Mouse (Mus musculus): ENCODE measurements around the gene Tcirg1. TPM values are rescaled to one million over a fixed set of nuclear protein-coding genes. Genes with fewer than 3 reads are reported as not detected.

Tcirg1 gene
- polyA plus RNA-seq, 1 experiment from 2014 or later: 42.8 TPM

- Histone ChIP-seq H3K4me1 (replicated peaks; ENCODE audit: control insufficient read depth, insufficient read depth, low read length) (peaks cover 12% of the 10 kb centered on the region), H3K9me3 (ENCODE audit: control insufficient read depth, low read length) (no peaks in the 10 kb centered on the region), H3K36me3 (ENCODE audit: control insufficient read depth, insufficient read depth, low read length) (no peaks in the 10 kb centered on the region), H3K27ac (ENCODE audit: low read depth, low read length) (no peak overlapping the region), H3K4me3 (ENCODE audit: low read depth, low read length) (no peak overlapping the region), H3K27me3 (replicated peaks; ENCODE audit: control insufficient read depth, insufficient read depth, low read length) (peaks cover 4% of the 10 kb centered on the region; the same call in 1 of the 2 replicates), H3K9ac (ENCODE audit: low read depth, low read length) (no peak overlapping the region), H3K4me2 (no peak overlapping the region)
- ATAC-seq (replicated peaks; ENCODE audit: low FRiP score) (no peak), DNase-seq (ENCODE audit: low spot score) (no peak)
- 28% methylated on average over 10 of the region's 10 CpGs for WGBS
Observed at GRCm38 (mm10) chr19:3945872-3946564, 39.1 kb upstream of the Tcirg1 start.

GRCm38 (mm10) chr19:3942986-3943735, 36.2 kb upstream of the Tcirg1 start:
- ATAC-seq (replicated peaks; ENCODE audit: low FRiP score): peak; percentile 90
- 16% methylated on average over 27 of the region's 27 CpGs for WGBS
- peaks cover 12% of the 10 kb centered on the region for H3K4me1 ChIP-seq (replicated peaks; ENCODE audit: control insufficient read depth, insufficient read depth, low read length)
- no peak overlapping the region for H3K27ac ChIP-seq (ENCODE audit: low read depth, low read length)
- H3K4me3 ChIP-seq (ENCODE audit: low read depth, low read length): peak overlapping the region; percentile 29
- DNase-seq (ENCODE audit: low spot score): peak; percentile 61
- H3K27me3 ChIP-seq (replicated peaks; ENCODE audit: control insufficient read depth, insufficient read depth, low read length): peaks cover 4% of the 10 kb centered on the region; the same call in 1 of the 2 replicates
- no peak overlapping the region for H3K9ac ChIP-seq (ENCODE audit: low read depth, low read length)
- H3K36me3 ChIP-seq (ENCODE audit: control insufficient read depth, insufficient read depth, low read length): no peaks in the 10 kb centered on the region
- H3K9me3 ChIP-seq (ENCODE audit: control insufficient read depth, low read length): no peaks in the 10 kb centered on the region
- peak overlapping the region; percentile 59 for H3K4me2 ChIP-seq

GRCm38 (mm10) chr19:3942315-3942714, 35.4 kb upstream of the Tcirg1 start:
- Histone ChIP-seq H3K9me3 (ENCODE audit: control insufficient read depth, low read length) (no peaks in the 10 kb centered on the region), H3K4me1 (replicated peaks; ENCODE audit: control insufficient read depth, insufficient read depth, low read length) (peaks cover 12% of the 10 kb centered on the region), H3K4me3 (ENCODE audit: low read depth, low read length) (no peak overlapping the region), H3K27me3 (replicated peaks; ENCODE audit: control insufficient read depth, insufficient read depth, low read length) (peaks cover 4% of the 10 kb centered on the region; the same call in 1 of the 2 replicates), H3K36me3 (ENCODE audit: control insufficient read depth, insufficient read depth, low read length) (no peaks in the 10 kb centered on the region), H3K27ac (ENCODE audit: low read depth, low read length) (no peak overlapping the region), H3K4me2 (peak overlapping the region; percentile 59), H3K9ac (ENCODE audit: low read depth, low read length) (no peak overlapping the region)
- ATAC-seq (replicated peaks; ENCODE audit: low FRiP score) (no peak), DNase-seq (ENCODE audit: low spot score) (no peak)
- WGBS: 72% methylated on average over 7 of the region's 7 CpGs

GRCm38 (mm10) chr19:3935896-3936850, 29.2 kb upstream of the Tcirg1 start:
- 7% methylated on average over 22 of the region's 22 CpGs for WGBS
- peak overlapping the region; percentile 94 for H3K4me2 ChIP-seq
- H3K4me3 ChIP-seq (ENCODE audit: low read depth, low read length): peak overlapping the region; percentile 60
- no peaks in the 10 kb centered on the region for H3K36me3 ChIP-seq (ENCODE audit: control insufficient read depth, insufficient read depth, low read length)
- H3K9me3 ChIP-seq (ENCODE audit: control insufficient read depth, low read length): no peaks in the 10 kb centered on the region
- H3K4me1 ChIP-seq (replicated peaks; ENCODE audit: control insufficient read depth, insufficient read depth, low read length): peaks cover 13% of the 10 kb centered on the region
- DNase-seq (ENCODE audit: low spot score): peak; percentile 51
- H3K9ac ChIP-seq (ENCODE audit: low read depth, low read length): peak overlapping the region; percentile 65
- ATAC-seq (replicated peaks; ENCODE audit: low FRiP score): no peak; the same call in 1 of the 2 replicates
- no peak overlapping the region for H3K27ac ChIP-seq (ENCODE audit: low read depth, low read length)
- no peaks in the 10 kb centered on the region for H3K27me3 ChIP-seq (replicated peaks; ENCODE audit: control insufficient read depth, insufficient read depth, low read length)

GRCm38 (mm10) chr19:3935032-3935895, 28.3 kb upstream of the Tcirg1 start, which contains the start of gene Unc93b1:
TSS of gene Unc93b1 (plus strand) at chr19:3935186.
- Histone ChIP-seq H3K9me3 (ENCODE audit: control insufficient read depth, low read length) (no peaks in the 10 kb centered on the region), H3K4me2 (peak within 1 kb of the TSS; percentile 94), H3K36me3 (ENCODE audit: control insufficient read depth, insufficient read depth, low read length) (no peaks in the 10 kb centered on the region), H3K27ac (ENCODE audit: low read depth, low read length) (0 out of 2 replicates have a peak within 1 kb of the TSS, but pooled peaks have one; percentile 13), H3K9ac (ENCODE audit: low read depth, low read length) (peak within 1 kb of the TSS; percentile 65), H3K27me3 (replicated peaks; ENCODE audit: control insufficient read depth, insufficient read depth, low read length) (no peaks in the 10 kb centered on the region), H3K4me1 (replicated peaks; ENCODE audit: control insufficient read depth, insufficient read depth, low read length) (peaks cover 15% of the 10 kb centered on the region), H3K4me3 (ENCODE audit: low read depth, low read length) (peak within 1 kb of the TSS; percentile 60)
- WGBS: 4% methylated on average over 41 of the region's 42 CpGs
- peak; percentile 85 for ATAC-seq (replicated peaks; ENCODE audit: low FRiP score)
- DNase-seq (ENCODE audit: low spot score): peak; percentile 70

- H3K4me3 ChIP-seq (ENCODE audit: low read depth, low read length): no peak overlapping the region
- no peaks in the 10 kb centered on the region for H3K27me3 ChIP-seq (replicated peaks; ENCODE audit: control insufficient read depth, insufficient read depth, low read length)
- DNase-seq (ENCODE audit: low spot score): no peak
- H3K27ac ChIP-seq (ENCODE audit: low read depth, low read length): no peak overlapping the region
- H3K36me3 ChIP-seq (ENCODE audit: control insufficient read depth, insufficient read depth, low read length): no peaks in the 10 kb centered on the region
- H3K4me1 ChIP-seq (replicated peaks; ENCODE audit: control insufficient read depth, insufficient read depth, low read length): peaks cover 19% of the 10 kb centered on the region
- 81% methylated on average over 9 of the region's 9 CpGs for WGBS
- no peak overlapping the region for H3K4me2 ChIP-seq
- ATAC-seq (replicated peaks; ENCODE audit: low FRiP score): no peak
- no peaks in the 10 kb centered on the region for H3K9me3 ChIP-seq (ENCODE audit: control insufficient read depth, low read length)
- no peak overlapping the region for H3K9ac ChIP-seq (ENCODE audit: low read depth, low read length)
Observed at GRCm38 (mm10) chr19:3931716-3932115, 24.8 kb upstream of the Tcirg1 start.

- H3K4me3 ChIP-seq (ENCODE audit: low read depth, low read length): no peak overlapping the region
- H3K27me3 ChIP-seq (replicated peaks; ENCODE audit: control insufficient read depth, insufficient read depth, low read length): no peaks in the 10 kb centered on the region
- no peak overlapping the region for H3K4me2 ChIP-seq
- peak overlapping the region; percentile 64; the same call in 1 of the 2 replicates for H3K27ac ChIP-seq (ENCODE audit: low read depth, low read length)
- DNase-seq (ENCODE audit: low spot score) (no peak), ATAC-seq (replicated peaks; ENCODE audit: low FRiP score) (no peak)
- peaks cover 13% of the 10 kb centered on the region for H3K4me1 ChIP-seq (replicated peaks; ENCODE audit: control insufficient read depth, insufficient read depth, low read length)
- no peak overlapping the region for H3K9ac ChIP-seq (ENCODE audit: low read depth, low read length)
- no peaks in the 10 kb centered on the region for H3K9me3 ChIP-seq (ENCODE audit: control insufficient read depth, low read length)
- H3K36me3 ChIP-seq (ENCODE audit: control insufficient read depth, insufficient read depth, low read length): no peaks in the 10 kb centered on the region
- 79% methylated on average over 21 of the region's 21 CpGs for WGBS
Observed at GRCm38 (mm10) chr19:3930262-3931057, 23.5 kb upstream of the Tcirg1 start.
